Mouse (Mus musculus) MEL-GATA-1-ER (cell line): ENCODE data around the gene Oosp1.

Experiments
- DNase-seq: peaks from one replicate; pipeline ENCODE4 v3.0.0-alpha.2; 2012; ENCODE audit warnings: low read depth; ENCODE audit errors: extremely low read depth

The Oosp1 gene

DNA sequence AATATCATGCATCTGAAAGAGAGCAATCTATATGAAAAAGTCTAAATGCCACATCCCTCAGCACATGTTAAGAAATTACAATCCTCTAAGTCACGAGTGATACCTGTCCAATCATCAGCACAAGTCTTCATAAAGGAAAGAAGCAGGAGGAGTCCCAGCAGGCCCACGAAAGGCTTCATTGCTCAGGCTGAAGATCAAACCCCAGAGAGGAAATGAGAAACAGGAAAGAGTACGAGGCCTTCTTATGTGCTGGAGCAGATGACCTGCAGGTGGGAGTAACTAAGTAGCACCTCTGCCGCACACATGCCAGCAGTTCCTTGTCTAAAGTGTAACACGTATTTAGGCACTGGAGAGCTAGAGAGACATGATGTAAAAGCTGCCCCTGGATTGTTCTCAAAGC is at the start of gene Oosp1:
Gene Oosp1 (minus strand): TSS at position 312 of the 400 bp plus-strand sequence.
- no peak for DNase-seq

DNA sequence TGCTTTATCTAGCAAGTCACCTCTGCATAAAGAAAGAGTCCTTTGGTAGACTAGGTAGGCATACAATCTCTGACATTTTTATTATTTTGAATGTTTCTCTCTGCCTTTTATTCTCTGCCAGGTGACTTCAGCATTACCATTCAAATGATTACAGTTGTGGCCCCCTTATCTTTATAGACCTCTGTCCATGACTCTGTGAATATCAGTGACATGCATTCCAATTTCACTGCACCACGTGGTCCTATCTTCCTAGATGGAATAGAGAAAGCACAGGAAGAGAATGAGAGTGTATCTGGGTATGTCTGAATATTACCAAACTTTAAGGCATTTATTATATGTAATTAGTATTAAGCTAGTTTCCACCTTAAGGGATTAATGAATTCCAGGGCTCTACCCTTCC is 45.5 kb upstream of the Oosp1 start:
- DNase-seq: no peak

DNA sequence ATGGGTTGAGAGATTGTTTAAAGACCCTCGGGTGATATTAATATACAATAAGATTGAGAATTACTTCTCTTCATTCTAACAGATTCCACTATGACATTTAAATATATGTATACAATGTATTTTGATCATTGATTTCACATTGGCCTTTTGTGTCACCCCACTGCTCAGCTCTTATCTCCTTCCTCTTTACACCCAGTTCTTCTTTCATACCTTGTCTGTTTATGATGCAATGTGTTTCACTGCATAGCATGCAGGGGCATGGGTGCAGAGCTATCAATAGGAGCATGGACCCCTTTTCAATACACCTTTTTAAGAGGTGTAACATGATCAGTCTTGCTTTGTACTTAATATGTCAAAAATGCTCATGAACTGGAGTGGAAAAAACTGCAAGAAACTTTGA is 39.3 kb upstream of the Oosp1 start:
- DNase-seq: no peak

DNA sequence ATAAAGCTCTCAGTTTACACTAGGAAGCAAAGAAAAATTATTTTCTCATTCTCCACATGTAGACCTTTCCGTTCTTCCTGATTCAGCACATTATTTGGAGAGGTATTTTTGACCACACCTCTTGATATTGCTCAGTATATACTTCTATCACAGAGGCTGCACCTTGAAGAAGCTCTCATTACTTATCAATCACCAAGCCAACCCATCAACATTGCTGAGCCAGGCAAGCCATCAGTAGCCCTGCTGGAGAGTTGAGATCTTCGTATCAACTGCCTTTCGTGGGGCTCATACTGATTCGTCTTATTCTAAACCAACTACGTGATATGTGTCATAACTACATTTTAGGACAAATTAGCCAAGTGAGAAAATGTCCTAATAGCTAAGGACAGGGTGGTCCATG is 36.4 kb upstream of the Oosp1 start:
- no peak for DNase-seq

DNA sequence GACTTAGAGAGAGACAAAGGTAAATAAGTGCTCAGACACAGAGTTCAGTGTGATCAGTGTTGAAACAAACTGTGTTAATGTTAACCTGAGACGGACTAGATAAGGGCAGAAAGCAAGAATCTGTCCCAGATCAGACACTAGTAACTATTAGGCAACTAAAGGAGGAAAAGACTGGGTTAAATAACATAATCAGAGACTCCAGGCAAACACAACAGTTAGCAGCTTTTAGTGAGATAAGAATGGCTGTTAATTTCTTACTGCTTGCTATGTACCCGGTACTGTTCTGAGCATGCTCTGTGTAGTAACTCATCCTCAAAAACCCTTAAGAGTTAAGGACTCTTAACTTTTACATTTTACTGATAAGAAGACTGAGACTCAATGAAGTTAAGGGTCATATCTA is 35.0 kb upstream of the Oosp1 start:
- no peak for DNase-seq

DNA sequence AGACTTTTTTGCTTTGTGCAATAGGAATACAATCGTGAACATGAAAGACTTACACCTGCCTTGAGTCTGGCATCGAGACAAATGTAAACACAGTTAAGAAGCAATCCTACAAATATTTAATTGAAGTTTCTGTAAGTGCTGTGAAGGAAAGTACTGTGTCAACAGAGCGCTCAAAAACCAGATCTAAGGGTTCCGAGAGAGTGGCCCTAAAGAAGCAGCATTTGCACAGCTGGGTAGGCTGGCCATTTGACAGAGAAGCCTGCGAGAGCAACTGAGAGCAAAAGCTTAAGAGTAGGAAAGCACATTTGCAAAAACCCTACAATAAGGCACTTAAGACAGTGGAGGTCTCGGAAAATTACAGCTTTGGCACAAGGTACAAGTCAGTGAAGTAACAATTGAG is 33.3 kb upstream of the Oosp1 start:
- DNase-seq: no peak

DNA sequence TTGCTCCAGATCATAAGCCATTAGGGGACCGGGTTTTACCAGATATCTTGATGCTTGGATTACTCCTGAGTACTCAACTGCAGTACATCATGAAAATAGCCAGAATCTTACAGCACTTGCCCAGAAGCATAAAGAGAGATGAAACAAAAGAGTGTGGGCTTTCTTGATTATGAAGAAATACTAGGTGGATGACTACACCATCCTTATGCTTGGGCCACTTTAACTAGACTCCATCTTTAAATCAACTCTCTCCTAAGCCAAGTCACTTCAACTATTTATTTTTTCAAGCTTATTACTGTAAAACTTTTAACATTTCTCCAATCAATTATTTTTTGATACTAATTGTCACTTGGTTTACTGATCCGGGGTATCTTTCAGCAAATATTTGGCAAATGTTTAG is 32.9 kb upstream of the Oosp1 start:
- no peak for DNase-seq

DNA sequence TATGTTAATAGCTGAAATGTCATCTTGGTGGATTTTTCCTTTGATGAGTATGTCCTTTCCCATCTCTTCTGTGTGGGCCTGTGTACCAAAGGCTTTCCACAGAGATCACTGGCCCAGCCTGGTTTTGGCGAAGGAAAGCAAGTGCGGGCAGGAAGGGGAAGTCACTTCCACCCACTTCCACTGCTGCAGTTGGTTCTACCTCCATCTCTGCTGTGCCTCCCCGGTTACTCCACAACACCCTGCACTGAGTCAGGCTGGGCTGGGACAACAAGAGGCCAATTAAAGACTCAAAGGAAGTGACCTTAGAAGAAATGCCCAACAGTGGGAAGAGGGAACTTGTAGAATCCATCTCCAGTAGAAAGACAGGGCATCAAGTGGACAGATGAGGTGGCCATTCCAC is 29.1 kb upstream of the Oosp1 start:
- DNase-seq: no peak

DNA sequence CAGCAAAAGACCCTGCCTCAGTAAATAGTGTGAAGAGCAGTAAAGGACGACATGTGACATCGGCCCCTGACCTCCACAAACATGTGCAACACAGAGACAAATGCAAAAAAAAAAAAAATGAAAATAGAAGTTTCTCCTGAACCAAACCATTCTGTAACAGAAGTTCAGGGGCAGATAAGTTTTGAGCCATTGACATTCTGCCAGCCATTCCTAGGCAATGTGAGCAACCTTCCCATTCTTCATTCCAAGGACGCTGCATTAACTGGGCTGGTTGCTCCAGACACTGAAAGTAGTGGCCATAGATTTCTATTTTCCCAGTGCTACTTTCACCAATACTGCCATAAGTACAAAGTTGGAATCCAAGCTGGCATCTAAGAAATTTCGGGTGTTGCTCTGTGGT is 21.5 kb upstream of the Oosp1 start:
- DNase-seq: no peak

DNA sequence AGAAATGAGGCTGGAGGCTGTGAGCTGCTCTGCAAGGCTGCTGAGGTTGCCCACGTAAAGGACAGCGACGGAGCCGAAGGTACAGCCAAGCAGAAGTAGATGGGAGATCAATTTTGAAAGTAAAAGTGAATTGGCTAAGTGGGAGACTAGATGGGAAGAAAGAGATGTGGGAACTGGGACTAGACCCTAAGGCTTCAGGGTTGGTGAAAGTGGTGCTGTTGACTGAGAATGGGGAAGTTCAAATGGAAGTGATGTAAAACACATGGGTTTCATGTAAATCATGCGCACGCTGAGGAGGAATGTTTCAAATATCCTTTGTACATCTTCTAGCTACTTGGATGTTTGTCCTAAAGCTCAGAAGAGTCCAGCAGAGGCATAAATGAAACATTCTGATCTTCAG is 7.4 kb upstream of the Oosp1 start:
- DNase-seq: no peak

DNA sequence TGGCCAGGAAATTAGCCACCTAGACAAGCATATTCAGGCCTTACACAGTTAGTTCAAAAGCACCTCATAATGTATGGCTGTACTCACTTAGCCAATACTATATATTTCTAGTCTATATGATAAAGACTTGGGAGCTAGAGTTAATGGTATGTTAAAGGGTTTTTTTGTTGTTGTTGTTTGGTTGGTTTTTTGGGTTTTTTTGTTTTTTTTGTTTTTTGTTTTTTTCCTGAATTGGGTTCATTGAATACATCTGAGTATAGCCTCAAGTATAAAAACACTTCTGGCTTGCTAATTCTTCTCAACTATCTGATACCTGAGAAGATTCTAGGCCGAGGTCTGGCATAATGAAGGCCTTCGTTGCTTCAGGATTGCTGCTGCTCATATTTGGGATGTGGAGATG is 5.8 kb upstream of the Oosp1 start, which contains the start of gene Oosp3:
Gene Oosp3 (plus strand): TSS at position 301 of the 400 bp plus-strand sequence.
- no peak for DNase-seq

DNA sequence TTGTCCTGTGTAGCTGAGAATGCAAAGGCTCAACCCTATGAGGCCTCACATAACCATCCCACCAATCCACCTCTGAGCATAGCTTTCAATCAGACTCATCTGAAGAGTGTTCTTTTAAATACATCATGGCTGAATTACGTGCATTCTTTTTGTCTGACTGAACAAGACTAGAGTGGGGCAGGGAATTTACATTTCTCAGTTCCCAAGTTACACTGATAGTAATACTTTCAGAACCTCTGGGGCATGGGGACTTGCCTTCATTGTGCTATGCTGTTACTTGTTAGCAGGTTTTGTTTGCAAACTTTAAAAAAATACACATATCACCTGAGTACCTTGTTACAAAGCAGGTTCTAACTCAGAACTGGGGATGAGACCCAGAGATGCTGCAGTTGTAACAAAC is 504 bp upstream of the Oosp1 start:
- DNase-seq: no peak

DNA sequence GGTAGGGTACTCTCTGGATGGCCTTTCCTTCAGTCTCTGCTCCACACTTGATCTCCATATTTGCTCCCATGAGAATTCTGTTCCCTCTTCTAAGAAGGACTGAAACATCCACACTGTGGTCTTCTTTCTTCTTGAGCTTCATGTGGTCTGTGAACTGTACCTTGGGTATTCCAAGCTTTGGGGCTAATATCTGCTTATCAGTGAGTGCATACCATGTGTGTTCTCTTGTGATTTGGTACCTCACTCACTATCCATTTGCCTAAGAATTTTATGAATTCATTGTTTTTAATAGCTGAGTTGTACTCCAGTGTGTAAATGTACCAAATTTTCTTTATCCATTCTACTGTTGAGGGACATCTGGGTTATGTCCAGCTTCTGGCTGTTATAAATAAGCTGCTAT is 29.4 kb downstream of the Oosp1 start:
- no peak for DNase-seq

DNA sequence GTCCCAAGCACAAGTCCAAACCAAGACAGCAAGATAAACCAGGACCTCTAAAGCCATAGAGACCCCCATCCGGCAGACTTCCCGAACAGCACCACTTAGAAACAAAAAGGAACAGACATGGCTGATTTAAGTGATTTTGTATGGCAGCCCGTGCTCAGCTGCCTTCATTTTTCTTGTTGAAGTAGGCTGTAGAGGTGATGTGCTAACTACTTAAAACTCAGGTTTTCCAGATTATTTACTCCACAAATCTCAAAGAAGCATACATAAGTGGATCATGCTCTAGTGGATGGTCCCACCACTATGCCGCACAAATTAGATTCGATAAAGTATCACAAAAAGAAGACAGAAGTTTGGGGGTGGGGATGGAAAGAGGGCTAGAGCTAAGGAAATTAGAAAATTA is 30.5 kb downstream of the Oosp1 start, which contains the start of gene Oosp2:
Gene Oosp2 (minus strand): TSS at position 101 of the 400 bp plus-strand sequence.
- DNase-seq: no peak

DNA sequence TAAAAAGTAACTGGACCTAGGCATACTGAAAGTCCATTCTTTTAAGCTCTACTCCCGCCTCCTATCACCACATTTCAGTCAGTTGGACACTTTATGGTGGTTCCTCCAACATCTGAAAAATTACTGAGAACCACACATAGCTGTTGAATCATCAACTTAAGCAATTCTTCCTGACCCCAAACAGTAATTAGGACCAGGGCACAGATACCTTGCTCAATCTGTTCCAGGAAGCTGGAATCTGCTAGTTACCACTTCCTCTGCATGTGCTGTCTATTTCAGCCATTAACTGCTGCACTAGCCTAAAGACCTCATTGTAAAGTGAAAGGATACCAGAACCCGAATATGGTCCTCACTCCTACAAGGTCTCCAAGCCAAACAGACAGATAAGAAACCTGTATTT is 31.8 kb downstream of the Oosp1 start:
- no peak for DNase-seq

DNA sequence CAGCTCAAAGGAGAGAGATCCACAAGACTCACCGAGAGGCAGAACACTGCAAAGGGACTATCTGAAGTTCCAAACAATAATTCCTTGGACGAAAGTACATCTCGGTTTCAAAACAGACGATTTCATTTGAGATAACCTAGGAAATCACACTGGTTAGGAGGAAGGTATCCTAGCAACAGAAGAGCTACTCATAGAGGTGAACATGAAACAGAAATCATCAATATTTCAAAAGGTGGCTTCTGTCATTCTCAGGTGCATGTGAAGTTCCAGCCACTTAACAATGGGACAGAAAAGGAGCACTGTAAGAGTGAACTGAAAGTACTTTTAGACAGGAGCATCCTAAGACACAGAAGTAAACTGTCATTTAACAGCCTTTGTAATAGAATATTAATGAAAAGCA is 41.4 kb downstream of the Oosp1 start:
- DNase-seq: no peak

DNA sequence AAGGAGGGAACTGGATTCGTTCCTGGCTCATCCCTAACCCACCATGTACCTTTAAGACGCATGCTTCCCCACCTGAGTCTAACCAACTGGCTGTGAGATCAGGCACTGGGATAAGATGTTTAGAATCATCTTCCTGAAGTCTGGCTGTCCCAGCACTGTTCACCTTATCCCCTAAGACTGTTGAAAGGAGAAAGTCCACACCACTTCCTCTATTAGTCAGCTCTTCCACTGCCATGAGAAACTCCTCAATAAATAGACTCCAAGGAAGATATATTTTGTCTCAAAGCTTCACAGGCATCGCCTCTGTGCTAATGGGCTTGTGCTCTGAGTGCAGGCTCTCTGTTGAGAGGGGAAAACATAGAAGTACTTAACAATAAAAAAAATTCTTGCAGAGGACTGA is 44.8 kb downstream of the Oosp1 start:
- DNase-seq: no peak

DNA sequence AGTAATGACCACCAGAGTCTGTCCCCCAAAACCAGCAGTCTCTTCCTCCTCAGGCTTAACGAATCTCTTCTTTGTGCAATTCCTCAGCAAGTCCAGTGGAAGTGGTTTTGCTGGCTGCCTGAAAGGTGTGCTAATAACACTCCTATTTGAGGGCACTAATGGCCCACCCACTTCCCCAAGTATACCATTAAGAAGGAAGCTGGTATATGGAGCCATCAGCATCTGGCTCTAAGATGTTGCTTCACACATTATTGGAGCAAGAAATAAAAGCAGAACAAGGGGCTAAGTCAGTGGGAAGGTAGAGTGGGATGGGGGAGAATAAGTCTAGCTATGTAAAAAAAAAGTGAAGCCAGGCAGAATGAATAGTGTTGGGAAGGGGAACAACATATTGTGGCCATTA is 50.2 kb downstream of the Oosp1 start, which contains the start of gene Ms4a3:
Gene Ms4a3 (minus strand): TSS at position 120 of the 400 bp plus-strand sequence.
- DNase-seq: no peak

DNA sequence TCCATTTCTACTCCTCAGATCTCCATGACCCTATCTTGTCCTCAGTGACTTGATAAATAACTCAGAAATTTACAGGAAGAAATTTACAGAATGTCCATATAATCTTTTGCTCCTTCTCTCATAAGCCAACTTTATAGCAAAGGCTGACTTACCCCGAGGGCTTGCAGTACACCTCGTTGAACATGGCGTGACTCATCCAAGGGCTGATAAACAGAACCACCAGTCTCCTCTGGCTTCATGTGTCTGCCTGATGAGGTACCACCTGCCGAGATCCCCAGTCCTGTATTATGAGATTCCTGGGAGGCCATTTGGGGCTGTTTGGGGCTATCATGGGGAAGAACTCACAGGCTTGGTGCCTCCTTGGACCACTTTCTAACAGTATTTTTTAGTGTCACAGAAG is 51.9 kb downstream of the Oosp1 start:
- DNase-seq: no peak

DNA sequence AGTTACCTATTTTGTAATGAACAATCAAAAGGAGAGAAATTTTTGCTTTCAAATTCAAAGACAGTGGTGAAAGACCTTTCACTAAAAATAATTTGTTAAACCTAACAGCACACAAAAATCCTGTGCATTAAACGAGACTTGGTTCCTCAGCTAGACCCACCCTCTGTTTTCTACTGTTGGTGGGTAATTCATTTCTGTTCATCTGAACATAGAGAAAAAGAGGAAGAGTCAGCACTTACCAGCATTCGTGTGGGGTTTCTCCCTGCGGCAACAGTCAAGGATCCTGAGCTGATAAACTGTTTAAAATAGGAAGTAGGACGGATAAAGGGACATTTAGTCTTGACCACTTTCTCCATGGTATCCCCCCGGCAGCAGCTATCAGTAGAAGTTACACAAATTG is 55.4 kb downstream of the Oosp1 start:
- DNase-seq: peak; percentile 82

DNA sequence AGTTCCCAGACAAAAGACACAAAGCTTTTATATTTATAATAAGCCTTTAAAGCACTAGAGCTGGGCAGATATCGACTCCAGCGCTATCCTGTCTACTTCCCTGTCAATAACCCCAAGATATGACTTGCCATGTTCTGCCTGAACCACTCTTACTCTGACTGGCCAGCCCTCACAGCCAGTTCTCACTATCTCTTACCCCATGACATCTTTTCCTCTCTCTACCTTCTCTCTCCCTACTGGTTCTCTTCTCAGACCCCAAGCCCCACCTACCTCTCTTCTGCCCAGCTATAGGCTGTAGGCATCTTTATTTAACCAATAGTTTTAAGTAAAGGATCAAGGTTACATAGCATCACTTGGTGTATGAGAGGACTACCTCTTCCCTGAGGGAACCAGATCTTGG is 56.6 kb downstream of the Oosp1 start:
- DNase-seq: peak; percentile 73

DNA sequence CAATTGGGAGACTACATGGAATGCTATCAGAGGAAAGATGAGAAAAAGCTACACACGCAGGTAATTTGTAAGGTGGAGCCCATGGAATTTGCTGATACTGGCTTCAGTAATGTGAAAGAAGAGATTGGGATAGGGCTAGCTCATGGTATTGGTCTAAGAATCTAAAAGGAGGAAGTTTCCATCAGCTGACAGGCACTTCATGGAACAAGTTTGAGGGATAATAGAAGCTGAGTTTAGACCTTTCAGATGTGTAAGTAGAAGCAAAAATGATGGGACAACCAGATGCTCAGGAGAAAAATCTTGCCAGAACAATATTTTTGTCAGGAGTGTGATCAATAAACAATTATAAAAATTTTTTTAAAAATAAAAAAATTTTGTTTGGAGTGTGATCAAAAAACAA is 57.2 kb downstream of the Oosp1 start:
- no peak for DNase-seq

DNA sequence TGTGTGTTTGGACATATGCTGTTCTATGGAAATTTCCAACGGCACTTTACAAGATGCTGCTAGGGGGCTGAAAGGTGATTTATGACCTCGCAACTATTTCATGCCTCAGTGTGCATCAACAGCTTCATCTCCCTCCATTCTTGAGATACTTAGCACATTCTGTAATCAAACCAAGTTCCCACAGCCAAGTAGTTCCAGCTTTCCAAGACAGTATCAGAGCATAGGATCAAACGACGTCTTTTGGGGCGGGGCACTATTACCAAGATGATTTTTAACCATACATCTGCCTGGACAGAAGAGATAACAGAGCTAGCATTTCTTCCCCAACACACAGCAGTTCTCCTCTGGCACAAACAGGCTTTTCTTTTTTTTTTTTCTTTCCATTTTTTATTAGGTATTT is 65.7 kb downstream of the Oosp1 start:
- DNase-seq: no peak

DNA sequence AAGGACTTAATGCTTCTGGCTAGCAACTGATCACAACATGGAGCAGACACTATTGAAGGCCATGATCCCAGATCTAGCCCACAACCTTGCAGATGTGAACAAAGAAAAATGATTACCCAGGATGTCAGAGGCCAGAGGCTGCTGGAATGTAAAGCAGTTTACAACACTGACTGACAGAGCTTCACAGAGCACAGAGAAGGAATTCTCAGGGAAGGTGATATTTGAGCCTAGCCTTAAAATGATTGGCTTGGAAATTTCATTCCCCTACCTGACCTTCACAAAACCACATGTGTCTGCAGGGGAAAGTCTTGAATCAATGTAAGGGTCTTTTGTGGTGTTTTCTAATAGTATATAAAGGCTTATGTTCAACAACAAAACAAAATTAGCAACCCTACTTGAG is 66.2 kb downstream of the Oosp1 start:
- no peak for DNase-seq
